Mouse (Mus musculus) CD4-positive, CD25-positive, alpha-beta regulatory T cell, adult 4 months (primary cell): Measurements from ENCODE around the gene Il34. TPM values are rescaled to one million over a fixed set of nuclear protein-coding genes. Genes with fewer than 3 reads are reported as not detected.
"Not testable (repeated sequence)": the region's sequence is repeated elsewhere in the genome, so short reads cannot be mapped to it uniquely, and the experiment has no call there.

Experiments used
- ATAC-seq: one replicate; pipeline ENCODE4 v1.8.0; 2017
- polyA plus RNA-seq, 2 experiments: library from polyadenylated mRNA; unstranded; fragments of 100-300 nt; shearing (Covaris generic); gene quantifications; one replicate each; pipeline ENCODE4 v1.2.1; 2017

Il34 gene
- polyA plus RNA-seq, 2 experiments from 2014 or later, result not detected

DNA sequence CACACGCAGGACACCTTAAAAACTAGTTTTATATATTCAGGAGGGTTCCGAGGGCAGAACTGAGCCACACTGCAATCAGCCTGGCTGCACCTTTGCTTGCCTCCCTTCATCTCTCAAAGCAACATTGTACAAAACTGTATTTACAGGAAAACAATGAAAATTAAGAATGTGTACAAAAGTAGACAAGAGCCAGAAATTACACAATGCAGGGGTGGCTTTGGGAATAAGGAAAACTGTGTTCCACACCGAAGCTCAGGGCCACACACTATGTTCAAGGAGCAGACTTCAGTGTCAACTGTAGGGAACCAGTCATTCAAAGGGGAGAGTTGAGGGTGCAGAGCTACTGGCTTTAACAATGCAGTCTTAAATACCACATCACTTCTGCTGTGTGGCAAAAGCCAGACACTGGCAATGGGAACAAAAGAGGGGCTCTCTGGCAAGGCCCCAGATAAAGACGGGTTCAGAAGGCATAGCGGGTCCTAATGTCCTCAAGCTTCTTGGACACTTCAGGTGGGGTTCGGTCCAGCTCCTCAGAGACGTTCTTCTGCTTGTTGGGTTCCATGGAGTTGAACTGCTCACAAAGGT, 4.8 kb upstream of the Il34 start:
- ATAC-seq, result no peak

DNA sequence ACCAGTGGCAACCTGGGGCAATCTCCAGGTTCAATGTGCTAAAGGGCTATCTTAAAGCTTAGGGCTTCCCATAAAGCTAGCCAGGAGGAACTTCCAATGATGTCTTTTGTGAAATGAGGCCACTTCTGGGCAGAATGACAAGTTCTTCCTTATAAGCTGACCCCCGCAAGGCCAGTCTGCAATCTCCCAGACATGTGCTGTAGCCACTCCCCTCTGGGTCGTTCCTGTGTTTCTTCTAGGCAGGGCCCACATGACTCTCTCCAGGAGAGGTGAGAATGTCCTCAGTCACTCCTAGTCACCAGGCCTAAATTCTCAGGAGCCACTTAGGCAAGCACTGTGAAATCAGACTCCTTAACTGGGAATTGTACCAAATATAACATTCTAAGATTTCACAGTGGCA, 4.1 kb upstream of the Il34 start:
- no peak for ATAC-seq

DNA sequence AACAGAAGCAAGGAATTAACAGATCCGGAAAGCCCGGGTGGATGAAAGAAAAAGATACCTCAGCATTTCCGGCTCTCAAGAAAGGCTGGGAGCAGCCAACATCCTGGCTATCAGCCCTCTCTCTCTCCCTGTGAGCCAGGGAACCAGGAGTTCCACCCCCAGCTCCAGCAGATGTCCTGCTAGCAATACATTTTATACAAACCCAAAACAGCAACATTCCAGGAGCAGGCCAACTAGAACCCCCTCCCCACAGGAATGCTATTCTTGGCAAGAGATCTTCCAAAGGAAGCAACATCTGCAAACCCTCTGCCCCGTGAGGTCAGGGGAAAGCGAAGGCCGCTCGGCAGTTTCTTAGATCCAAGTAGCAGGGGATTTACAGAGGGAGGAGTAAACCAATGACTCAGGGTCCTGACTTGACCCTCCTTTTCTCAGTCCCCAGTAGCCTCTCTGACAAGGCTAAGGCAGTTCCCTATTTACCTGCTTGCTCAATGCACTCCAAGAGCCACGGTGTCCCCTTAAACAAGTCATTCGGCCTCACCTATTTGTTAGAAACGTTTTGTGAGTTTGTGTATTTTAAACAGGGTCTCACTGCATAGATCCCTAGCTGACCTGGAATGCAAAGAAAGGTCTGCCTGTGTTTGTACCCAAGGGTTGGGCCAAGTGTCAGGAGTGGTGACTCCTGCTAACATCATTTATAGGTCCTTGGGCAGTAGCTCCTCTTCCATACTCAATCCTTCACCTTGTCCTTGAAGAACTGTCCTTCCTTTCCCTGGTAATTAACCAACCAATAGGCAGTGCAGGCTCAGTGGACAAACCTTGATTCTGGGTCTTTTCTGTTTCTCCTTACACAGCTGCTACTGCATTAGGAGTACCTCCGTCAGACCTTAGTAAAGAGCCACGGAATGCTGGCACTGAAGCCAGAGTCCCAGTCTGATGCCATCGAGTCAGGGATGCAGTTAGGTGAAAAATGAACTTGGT, 3.1 kb upstream of the Il34 start:
- ATAC-seq, result no peak

DNA sequence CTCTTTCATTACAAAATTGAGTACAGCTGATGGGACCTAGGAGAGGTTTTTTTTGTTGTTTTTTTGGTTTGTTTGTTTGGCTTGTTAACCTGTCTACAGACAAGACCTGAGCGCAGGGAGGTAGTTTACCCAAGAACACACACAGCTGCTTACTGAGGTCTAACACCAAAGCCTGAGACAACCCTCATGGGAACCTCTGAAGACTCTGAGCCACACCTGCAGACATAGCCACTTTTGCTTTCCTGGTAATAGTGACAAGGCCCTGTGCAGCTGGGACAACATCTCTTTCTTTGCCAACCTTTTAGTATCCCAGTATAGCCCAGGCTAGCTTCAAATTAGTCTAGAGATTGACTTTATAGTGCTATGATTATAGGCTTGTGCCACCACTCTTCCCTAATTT, 422 bp upstream of the Il34 start:
- ATAC-seq, result no peak

DNA sequence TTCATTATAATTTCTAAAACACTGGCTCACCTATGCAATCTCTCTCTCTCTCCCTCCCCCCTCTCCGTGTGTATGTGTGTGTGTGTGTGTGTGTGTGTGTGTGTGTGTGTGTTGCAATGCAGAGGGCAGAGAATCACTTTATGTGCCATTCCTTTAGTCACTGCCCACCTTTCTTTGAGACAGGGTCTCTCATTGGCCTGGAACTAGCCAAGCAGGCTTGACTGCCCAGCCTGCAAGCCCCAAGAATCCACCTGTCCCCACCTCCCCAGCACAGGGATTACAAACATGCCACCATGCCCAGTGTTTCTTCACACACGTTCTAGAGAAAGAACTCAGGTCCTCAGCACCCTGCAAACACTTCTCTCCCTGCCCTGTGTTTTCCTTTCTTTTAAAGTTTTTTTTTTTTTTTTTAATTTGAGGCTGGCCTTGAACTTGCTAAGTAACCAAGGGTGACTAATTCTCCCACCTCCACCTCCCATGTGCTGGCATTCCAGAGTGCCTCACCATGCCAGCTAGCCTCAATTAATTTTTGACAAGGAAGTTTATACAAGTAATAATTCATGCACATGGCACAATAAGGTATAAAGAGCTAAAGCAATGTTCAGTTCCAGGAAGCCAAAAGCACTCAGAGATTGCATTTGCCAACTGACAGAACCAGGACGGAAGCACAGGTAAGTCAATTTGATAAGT, 754 bp downstream of the Il34 start:
- ATAC-seq, result no peak

DNA sequence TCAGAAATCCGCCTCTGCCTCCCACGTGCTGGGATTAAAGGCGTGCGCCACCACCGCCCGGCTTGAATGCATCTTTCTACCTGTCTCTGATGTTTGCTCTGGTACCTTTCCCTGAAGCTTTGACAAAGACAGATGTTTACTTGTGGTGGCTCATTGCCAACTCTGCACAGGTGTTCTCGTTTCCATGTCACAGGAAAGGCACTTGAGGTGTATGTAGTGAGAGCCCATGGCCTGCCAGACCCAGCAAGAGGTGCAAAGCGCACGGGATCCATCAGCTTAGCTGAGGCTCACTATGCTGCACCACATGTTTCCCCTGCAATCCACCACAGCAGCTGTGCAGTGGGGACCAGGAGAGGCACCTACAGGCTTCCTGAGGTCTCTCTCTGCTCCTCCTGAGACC, 1.9 kb downstream of the Il34 start:
- ATAC-seq, result no peak

DNA sequence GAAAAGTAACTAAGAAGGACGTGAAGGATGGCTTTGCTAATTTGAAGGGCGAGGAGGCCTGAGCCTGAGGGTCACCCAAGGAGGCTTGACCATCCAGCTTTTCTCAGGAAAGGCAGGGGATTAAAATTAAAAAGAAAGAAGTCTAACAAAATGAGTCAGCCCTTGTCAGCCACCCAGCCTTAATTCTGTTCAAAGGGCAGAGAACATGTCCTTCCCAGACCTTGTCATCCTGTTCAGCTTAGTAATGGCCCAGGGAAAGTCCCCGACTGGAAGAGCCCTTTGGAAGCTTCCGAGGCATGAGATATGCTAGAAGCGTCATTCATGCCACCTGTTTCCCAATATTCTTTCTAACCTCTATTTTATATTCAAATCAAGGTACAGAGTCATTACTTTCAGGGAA, 2.7 kb downstream of the Il34 start:
- ATAC-seq, result no peak

DNA sequence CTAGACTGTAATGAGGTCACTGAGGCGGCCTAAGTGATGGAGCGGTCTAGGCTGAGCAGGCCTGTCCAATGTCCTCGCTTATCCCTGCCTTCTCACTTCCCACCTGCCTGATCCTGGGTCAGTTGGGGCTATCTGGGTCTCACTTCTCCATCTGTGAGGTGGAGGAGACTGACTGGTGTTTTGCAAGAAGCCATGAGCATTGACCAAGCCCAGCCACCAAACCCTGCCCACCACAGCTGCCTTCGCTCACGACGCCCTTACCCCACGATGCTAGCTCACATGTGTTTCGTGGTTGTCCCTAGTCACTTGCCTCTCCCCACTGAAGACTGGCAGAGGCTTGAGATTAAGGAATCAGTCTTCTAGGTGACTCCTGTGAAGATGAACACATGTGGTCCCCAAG, 8.6 kb downstream of the Il34 start:
- ATAC-seq, result no peak

DNA sequence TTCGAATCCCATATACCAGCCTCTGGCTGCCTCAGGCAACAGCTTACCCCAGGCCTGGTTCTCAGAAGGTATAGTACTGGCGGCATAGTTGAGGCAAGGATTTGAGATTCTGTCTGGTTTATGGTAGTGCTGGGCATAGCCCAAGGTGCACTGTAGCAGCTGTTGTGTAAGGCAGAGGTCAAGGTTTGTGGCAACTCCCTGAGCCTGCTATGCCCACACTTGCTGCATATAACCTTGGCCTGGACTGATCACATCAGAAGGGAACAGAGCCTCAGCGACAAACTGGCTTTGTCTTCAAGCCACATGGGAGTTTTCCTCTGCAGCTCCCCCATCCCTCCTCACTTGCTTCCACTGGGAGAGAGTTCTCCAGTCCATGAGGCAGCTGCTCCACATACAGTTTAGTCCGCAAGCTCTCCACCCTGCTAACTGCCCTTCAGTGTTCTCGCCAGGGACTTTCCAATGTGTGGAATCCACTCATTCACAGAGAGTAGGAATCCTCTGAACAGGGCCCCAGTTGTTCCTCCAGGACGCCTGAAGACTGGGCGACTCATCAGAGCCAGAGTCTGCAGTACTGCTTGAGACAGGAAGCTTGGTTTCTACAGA, 11.3 kb downstream of the Il34 start:
- no peak for ATAC-seq

DNA sequence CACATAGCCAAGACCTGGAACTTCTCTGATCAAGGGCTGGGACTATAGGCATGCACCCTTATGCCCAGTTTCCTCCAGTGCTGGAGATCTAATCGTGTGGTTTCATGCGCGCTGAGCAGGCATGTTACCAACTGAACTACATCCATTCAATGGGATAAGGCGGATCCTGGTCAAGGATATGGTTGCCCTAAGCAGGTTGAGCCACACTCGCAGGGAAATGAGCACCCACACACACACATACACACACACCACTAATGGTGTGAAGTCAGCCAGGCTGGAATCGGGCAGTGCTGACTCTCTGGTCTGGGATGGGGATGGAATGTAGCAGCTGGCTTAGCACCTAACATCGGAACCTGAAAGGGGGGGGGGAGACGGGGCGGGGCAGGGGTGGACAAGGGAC, 11.8 kb downstream of the Il34 start:
- ATAC-seq, result no peak

DNA sequence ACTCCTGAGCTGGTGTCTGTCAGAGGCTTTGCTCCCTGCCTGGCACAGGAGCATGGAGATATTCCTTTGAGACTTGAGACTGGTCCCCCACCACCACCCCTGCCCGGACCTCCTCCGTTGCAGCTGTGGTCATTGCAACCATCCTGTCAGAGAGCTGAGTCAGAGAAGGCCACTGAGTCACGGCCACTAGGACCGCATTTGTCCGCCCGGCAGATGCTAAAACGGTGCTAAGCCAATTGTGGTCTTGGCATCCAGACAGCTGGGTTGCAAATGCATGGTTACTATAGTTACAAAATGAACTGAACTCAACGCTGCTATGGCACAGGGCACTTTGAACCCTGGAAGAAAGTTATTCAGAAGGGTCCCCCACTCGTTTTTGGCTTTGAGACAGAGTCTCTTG, 12.2 kb downstream of the Il34 start:
- ATAC-seq, result no peak

DNA sequence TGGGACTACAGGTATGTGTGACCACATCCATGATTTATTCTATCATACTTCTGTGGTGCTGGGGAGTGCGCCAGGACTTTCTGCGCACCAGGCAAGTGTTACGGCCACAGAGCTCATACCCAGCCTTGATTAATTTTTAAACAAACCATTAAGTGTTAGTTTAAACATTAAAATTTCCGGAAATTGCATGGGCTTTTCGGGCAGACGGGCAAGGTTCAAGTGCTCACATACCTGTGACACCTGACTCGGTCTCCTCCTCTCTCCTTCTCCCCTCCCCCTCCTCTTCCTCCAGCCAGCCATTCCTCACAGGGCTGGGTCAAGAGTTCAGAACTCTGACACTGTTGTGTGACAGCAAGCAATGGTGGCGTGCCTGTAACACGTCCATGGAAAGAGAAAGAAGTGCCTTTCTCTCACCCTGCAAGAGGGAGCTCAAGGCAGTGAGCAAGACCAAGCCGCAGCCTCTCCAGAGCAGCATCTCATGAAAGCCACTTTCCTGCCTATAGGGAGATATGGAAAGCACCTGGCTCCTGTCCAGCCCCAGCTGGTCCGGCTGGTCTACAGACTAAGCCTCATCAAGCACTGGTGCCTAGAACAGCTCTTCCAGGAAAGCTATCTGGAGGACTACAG, 13.0 kb downstream of the Il34 start:
- no peak for ATAC-seq

DNA sequence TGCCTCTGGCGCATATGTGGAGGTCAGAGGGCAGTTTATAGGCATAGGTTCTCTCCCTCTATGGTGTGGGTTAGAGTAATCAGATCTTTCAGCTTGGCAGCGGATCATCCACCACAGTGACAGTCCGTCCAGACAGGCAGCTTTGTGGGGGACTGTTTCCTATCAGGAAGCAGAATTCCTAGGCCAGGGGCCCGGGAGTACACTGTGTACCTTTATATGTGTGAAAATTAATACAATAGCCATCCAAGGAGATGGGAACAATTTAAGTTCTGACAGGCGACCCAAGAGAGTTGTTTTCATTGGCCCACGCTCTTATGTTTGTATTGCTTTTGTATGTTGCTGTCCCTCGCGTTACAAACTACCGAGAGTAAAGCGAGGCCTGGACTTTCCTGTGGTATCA, 14.6 kb downstream of the Il34 start:
- no peak for ATAC-seq

DNA sequence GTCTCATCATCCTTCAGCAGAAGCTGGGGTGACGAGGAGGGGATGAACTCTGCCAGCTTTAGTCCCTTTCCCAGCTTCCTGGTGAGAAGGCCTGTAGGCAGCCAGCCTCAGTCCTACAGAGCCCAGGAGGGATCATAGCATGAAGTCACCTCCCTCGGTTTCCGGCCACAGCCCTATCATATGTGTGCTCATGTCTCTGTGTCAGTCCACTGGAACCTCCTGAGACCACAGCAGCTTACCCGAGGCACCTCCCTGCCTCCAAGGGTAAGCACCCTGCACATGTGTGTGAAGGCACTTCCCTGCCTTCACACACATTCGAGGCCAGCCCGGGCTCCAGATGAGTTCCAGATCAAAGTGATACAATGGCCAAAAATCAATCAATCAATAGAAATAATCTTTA, 15.5 kb downstream of the Il34 start:
- ATAC-seq, result no peak

DNA sequence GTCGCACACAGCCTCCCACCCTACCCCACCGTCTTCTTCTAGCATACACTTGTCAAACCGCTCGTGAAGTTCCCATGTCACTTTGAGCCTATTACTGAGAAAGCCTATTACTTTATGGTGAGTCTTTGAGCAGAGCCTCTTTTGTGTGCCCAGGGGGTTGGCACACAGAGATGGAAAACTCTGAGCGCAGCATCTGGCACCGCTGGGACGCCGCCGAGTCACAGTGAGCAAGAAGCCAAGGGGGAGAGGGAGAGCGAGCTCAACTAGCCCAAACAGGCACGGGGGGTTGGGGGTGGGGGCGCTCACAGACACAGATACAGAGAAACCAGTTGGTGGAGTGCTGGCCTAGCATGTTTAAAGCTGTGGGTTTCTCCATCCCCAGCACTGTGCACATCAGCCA, 16.2 kb downstream of the Il34 start:
- ATAC-seq, result no peak

DNA sequence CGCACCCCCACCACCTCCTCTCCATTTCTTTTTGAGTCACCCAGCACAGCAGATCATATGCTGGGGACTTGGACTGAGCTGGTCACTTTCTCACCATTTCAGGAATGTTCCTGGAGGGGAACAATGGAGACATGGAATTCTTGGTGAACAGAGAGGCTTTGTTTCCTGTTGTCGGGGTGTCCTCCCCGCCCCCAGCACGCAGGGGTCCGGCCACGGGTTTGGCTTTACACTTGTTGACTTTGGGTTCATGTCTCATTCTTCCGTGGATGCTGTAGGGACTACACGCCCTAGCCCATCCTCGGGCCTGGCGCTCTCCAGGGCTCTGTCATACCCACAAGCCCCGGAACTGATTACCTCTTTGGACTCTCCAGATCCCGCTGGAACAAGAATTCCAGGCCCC, 16.7 kb downstream of the Il34 start:
- ATAC-seq, result no peak

DNA sequence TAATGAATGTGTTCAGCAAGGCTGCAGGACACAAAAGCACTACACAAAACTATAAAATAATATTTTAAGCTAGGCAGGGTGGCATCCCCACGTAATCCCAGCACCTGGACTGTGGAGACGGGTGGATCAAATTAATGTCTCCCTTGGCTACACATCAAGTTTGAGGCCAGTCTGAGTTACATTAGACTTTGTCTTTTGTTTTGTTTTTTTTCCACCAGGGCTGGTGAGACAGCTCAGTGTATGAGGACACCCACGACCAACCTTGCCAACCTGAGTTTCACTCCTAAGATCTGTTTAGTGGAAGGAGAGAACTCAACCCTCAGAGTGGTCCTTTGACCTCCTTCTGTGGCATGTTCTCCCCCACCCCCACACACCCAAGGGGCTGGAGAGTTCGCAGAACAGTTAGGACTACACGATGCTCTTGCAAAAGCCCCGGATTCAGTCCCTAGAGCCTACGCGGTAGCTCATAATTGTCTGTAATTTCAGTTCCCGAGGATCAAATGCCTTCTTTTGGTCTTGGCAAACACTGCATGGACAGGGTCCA, 18.2 kb downstream of the Il34 start:
- no peak for ATAC-seq

DNA sequence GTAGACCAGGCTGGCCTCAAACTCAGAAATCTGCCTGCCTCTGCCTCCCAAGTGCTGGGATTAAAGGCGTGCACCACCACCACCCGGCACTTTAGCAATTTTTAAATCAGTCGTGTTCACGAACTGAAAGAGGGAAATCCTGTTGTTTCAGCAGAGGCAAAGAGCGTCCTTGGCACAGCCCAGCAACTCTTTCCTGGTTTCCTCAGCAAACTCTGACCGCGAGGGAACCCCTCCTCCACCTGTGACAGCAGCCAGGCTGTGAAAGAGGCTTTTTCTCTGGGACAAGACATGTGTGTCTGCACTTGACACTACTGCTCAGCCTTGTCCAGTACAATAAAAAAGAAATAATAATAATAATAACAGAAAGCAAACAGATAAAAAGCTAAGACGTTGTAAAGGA, 18.8 kb downstream of the Il34 start:
- no peak for ATAC-seq

DNA sequence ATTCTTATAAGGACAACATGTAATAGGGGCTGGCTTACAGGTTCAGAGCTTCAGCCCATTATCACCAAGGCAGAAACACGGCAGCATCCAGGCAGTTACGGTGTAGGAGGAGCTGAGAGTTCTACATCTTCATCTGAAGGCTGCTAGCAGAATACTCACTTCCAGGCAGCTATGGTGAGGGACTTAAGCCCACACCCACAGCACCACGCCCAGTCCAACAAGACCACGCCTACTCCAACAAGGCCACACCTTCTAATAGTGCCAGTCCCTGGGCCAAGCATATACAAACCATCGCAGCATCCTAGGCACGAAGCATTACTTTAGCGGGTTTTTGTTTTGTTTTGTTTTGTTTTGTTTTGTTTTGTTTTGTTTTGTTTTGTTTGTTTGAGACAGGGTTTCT, 19.2 kb downstream of the Il34 start:
- ATAC-seq, result not testable (repeated sequence)

DNA sequence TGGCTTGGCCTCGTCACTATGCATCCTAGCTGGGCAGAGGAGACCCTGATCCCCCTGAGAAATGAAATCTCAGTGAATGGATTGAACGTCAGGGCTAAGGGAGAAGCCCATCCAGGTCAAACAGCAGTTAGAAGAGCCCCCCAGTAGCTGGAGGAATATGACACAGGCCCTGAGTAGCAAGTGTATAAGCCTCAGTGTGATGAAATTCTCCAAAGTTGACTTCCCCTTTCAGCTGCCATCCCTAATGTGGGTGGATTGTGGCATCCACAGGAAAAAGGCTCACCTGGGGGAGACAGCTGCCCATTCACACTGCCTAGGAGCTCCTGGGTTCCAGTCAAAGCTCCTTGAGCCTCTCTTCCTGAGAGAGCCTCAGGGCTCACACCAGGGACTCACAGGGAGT, 20.4 kb downstream of the Il34 start:
- ATAC-seq, result no peak

DNA sequence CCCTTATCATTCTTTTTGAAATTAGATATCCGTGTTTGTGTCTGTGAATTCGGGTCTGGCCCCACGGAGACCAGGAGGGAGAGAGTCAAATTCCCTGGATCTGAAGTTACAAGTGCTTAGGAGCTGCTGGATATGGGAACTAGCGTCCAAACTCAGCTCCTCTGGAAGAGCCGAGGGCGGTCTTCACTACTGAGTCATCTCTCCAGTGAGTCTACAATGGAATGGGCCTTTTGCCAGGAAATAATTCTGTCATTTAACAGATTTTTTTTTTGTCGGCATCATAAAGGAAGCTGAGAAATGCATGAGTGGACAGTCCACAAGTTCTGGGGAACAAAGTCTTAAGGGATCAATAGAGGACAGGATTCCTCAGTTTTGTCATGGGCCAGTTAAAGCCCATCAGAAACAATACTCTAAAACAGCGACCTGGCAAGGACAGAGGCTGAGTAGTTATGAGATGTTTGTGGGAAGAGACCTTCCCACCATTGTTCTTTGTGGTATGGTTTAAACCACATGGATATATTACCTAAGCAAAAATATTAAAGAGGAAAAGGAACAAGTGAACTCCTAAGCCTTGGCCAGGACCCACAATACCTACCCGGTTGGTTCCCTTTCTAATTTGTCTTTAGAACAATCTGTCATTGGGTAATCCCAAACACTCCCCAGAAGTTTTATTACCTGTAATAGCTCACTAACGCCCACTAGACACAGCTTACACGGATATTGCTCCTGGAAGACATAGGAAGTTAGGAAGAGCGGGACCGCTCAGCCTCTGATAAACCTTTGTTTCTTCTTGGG, 25.6 kb downstream of the Il34 start:
- no peak for ATAC-seq

DNA sequence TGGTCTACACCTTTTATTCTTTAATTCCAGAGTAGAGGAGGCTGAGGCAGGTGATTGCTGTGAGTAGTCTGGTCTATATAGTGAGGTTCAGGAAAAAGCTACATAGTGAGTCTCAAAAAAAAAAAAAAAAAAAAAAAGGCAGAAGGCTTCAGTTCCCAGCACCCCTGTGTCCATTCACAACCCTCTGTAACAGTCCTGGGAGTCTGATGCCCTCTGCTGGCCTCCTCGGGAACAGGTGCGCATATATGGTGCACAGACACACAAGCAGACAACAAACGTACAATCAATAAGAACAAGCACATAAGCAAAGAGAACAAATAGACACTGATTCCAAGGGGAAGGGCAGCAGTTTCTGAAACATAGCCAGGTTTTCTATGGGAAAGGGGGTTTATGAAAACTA, 29.4 kb downstream of the Il34 start:
- ATAC-seq, result no peak
